Mouse (Mus musculus): ENCODE measurements around the gene Icam4.

DNA sequence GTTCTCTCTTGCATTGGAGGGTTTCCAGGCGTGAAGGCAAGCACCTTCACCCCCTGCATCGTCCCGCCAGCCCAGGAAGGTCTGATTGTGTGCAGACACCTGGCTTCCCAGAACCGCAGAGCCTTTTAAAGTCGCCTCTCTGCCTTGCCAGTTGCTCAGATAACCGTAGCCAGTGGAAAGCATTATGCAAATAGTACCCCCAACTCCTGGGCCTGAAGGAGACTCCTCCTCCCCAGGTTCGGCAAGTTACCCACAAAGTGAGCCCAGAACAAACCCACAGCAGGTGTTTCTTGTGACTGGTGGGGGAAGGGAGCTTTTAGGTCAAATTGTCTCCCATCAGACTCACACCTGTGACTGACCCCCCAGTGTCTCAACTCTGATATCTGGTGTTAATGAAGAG lies 41.2 kb upstream of the Icam4 start:
- no peak for TF ChIP-seq POLR2A (IDR thresholded peaks at IDR 0.05; ENCODE audit: low read depth, low read length)
- TF ChIP-seq CTCF (IDR thresholded peaks at IDR 0.05; ENCODE audit: extremely low read depth, insufficient read depth, insufficient read length, insufficient replicate concordance), result no peak

Measured in spleen, adult 2 months (tissue).